Mouse (Mus musculus) liver, adult 2 months (tissue): Measurements from ENCODE around the gene Fam183b.

ENCODE experiments used
- CTCF ChIP-seq: fragments of 200-500 bp; IDR thresholded peaks from 2 replicates; pipeline ENCODE4 v1.5.1; 2011; ENCODE audit warnings: low read depth, low read length, control low read depth
- POLR2A ChIP-seq: fragments of 200-500 bp; IDR thresholded peaks from 2 replicates; pipeline ENCODE4 v1.6.1; 2011; ENCODE audit warnings: low read length, control low read depth; ENCODE audit not compliant: insufficient read depth; ENCODE audit errors: extremely low read depth

GRCm38 (mm10) chr11:58784182-58784581, 17.6 kb downstream of the Fam183b start:
- no peak for TF ChIP-seq CTCF
- TF ChIP-seq POLR2A, result no peak
